Mouse (Mus musculus) heart, embryonic 14.5 days (tissue): ENCODE data around the gene Zbtb5. TPM values are rescaled to one million over a fixed set of nuclear protein-coding genes. Genes with fewer than 3 reads are reported as not detected.
A peak's percentile ranks its signal among the peaks of the same experiment; 100 is the strongest.
"Not testable (repeated sequence)": the region's sequence is repeated elsewhere in the genome, so short reads cannot be mapped to it uniquely, and the experiment has no call there.

Experiments
- ATAC-seq: fragments of 200-750 bp; cut with Nextera tagmentation; 2 replicates; pipeline ENCODE4 v1.8.0; 2017; ENCODE audit warnings: low read depth, moderate TSS enrichment; ENCODE audit not compliant: insufficient number of reproducible peaks, insufficient read depth, low FRiP score
- H3K27ac ChIP-seq, 2 experiments: fragments of 200-500 bp in 1 of 2; fragments of 300-500 bp in 1 of 2; sonication (generic) in 1 of 2; replicated peaks in 1 of 2; 2 replicates each; pipeline ENCODE4 v1.5.1; 2012 to 2014; ENCODE audit warnings: low read depth in 2 of 2, low read length in 2 of 2, control low read depth in 1 of 2, mild to moderate bottlenecking in 1 of 2, mixed read lengths in 1 of 2; ENCODE audit not compliant: control insufficient read depth in 1 of 2, insufficient read depth in 1 of 2
- H3K27me3 ChIP-seq: fragments of 300-500 bp; sonication (generic); 2 replicates; pipeline ENCODE4 v1.6.1; 2014; ENCODE audit warnings: mild to moderate bottlenecking, low read length, control low read depth; ENCODE audit not compliant: control insufficient read depth, insufficient read depth
- H3K36me3 ChIP-seq: fragments of 300-500 bp; sonication (generic); 2 replicates; pipeline ENCODE4 v1.6.1; 2014; ENCODE audit warnings: mild to moderate bottlenecking, control low read depth, low read length, mixed read lengths; ENCODE audit not compliant: control insufficient read depth, insufficient read depth
- H3K4me1 ChIP-seq, 2 experiments: fragments of 200-500 bp in 1 of 2; fragments of 300-500 bp in 1 of 2; sonication (generic) in 1 of 2; 2 replicates each; pipeline ENCODE4 v1.6.1; 2012 to 2014; ENCODE audit warnings: low read length in 2 of 2, control low read depth in 1 of 2, mixed read lengths in 1 of 2; ENCODE audit not compliant: control insufficient read depth in 2 of 2, insufficient read depth in 2 of 2
- H3K4me2 ChIP-seq: fragments of 300-500 bp; sonication (generic); 2 replicates; pipeline ENCODE4 v1.6.1; 2014; ENCODE audit warnings: mild to moderate bottlenecking, low read length
- H3K4me3 ChIP-seq, 2 experiments: fragments of 200-500 bp in 1 of 2; fragments of 300-500 bp in 1 of 2; sonication (generic) in 1 of 2; 2 replicates each; pipeline ENCODE4 v1.5.1; 2012 to 2014; ENCODE audit warnings: low read length in 2 of 2, mild to moderate bottlenecking in 2 of 2, control low read depth in 1 of 2, low read depth in 1 of 2, moderate library complexity in 1 of 2; ENCODE audit not compliant: control insufficient read depth in 1 of 2, insufficient read depth in 1 of 2
- H3K9ac ChIP-seq: fragments of 300-500 bp; sonication (generic); 2 replicates; pipeline ENCODE4 v1.6.1; 2014; ENCODE audit warnings: mild to moderate bottlenecking, low read length
- H3K9me3 ChIP-seq: fragments of 300-500 bp; sonication (generic); 2 replicates; pipeline ENCODE4 v1.6.1; 2016; ENCODE audit warnings: low read length, control low read depth; ENCODE audit not compliant: control insufficient read depth
- WGBS: fragments of 180-500 bp; shearing (Covaris S2); extraction: QIAGEN DNeasy Blood & Tissue Kit; methylation state at CpG from one replicate; pipeline ENCODE4 v1.1.7; 2014; 5-methylcytosine and 5-hydroxymethylcytosine counted together
- polyA plus RNA-seq: library from polyadenylated mRNA; unstranded; fragments of >200 nt; fragmentation: Nextera tagmentation; extraction: Ambion mirVana; gene quantifications from 2 replicates; pipeline ENCODE4 v1.2.1, GENCODE M21; 2014

The Zbtb5 gene
- polyA plus RNA-seq, 1 experiment from 2014 or later = 17.2 TPM

GRCm38 (mm10) chr4:45039546-45039945 lies 27.3 kb upstream of the Zbtb5 start:
- ATAC-seq, H3K9me3 ChIP-seq, H3K9ac ChIP-seq, H3K27ac ChIP-seq, H3K4me2 ChIP-seq, H3K27me3 ChIP-seq, H3K4me3 ChIP-seq: not testable (repeated sequence)
- WGBS = 94% methylated on average over 7 of the region's 7 CpGs
- Histone ChIP-seq H3K36me3 (peaks cover 71% of the 10 kb centered on the region), H3K4me1 (peaks cover 29% of the 10 kb centered on the region in 2 experiments)

- Histone ChIP-seq H3K36me3 (peaks cover 70% of the 10 kb centered on the region), H3K4me1 (peaks cover 29 to 30% of the 10 kb centered on the region in 2 experiments), H3K27ac (peak overlapping the region; percentile 99), H3K9ac (peak overlapping the region; percentile 49; the same call in 1 of the 2 replicates)
- not testable (repeated sequence) for H3K4me2 ChIP-seq, H3K9me3 ChIP-seq, ATAC-seq, H3K4me3 ChIP-seq, H3K27me3 ChIP-seq
- WGBS = 45% methylated on average over 8 of the region's 8 CpGs
Measured at GRCm38 (mm10) chr4:45038879-45039278, 26.7 kb upstream of the Zbtb5 start.

- H3K9ac ChIP-seq = peak overlapping the region; percentile 52; the same call in 1 of the 2 replicates
Measured at GRCm38 (mm10) chr4:45037455-45038410, 25.5 kb upstream of the Zbtb5 start.

GRCm38 (mm10) chr4:45036571-45036970 lies 24.4 kb upstream of the Zbtb5 start:
- WGBS = 83% methylated on average over 5 of the region's 5 CpGs
- Histone ChIP-seq H3K4me2 (no peak overlapping the region), H3K4me1 (peaks cover 29 to 30% of the 10 kb centered on the region in 2 experiments), H3K36me3 (peaks cover 74% of the 10 kb centered on the region), H3K4me3 (no peak overlapping the region), H3K27ac (peak overlapping the region in 1 of 2 experiments; percentile 99; a peak in 2 of 4 replicates), H3K9me3 (no peaks in the 10 kb centered on the region), H3K9ac (no peak overlapping the region), H3K27me3 (no peaks in the 10 kb centered on the region)
- ATAC-seq = no peak

More at GRCm38 (mm10) chr4:45037455-45038410, 25.5 kb upstream of the Zbtb5 start:
- WGBS = 32% methylated on average over 13 of the region's 13 CpGs
- no peaks in the 10 kb centered on the region for H3K27me3 ChIP-seq
- peak; percentile 72 for ATAC-seq
- no peaks in the 10 kb centered on the region for H3K9me3 ChIP-seq
- H3K27ac ChIP-seq = peak overlapping the region; percentile 83 to 99
- peak overlapping the region; percentile 41 for H3K4me2 ChIP-seq
- H3K4me1 ChIP-seq = peaks cover 29 to 30% of the 10 kb centered on the region in 2 experiments
- H3K4me3 ChIP-seq = no peak overlapping the region
- H3K36me3 ChIP-seq = peaks cover 70% of the 10 kb centered on the region

GRCm38 (mm10) chr4:45036048-45036447 lies 23.8 kb upstream of the Zbtb5 start:
- 0 out of 4 replicates have a peak overlapping the region, but pooled peaks of 1 of the 2 experiments have one; percentile 58 for H3K27ac ChIP-seq
- H3K9me3 ChIP-seq = no peaks in the 10 kb centered on the region
- H3K27me3 ChIP-seq = no peaks in the 10 kb centered on the region
- H3K9ac ChIP-seq = peak overlapping the region; percentile 54; the same call in 1 of the 2 replicates
- WGBS = 90% methylated on average over 10 of the region's 10 CpGs
- no peak overlapping the region for H3K4me2 ChIP-seq
- peaks cover 74% of the 10 kb centered on the region for H3K36me3 ChIP-seq
- ATAC-seq = no peak
- H3K4me3 ChIP-seq = no peak overlapping the region
- peaks cover 29 to 30% of the 10 kb centered on the region in 2 experiments for H3K4me1 ChIP-seq

GRCm38 (mm10) chr4:45034693-45035628 lies 22.7 kb upstream of the Zbtb5 start:
- ATAC-seq = no peak
- Histone ChIP-seq H3K36me3 (peaks cover 74% of the 10 kb centered on the region), H3K9me3 (no peaks in the 10 kb centered on the region), H3K4me3 (no peak overlapping the region), H3K27ac (peak overlapping the region in 1 of 2 experiments; percentile 58; a peak in 2 of 4 replicates), H3K4me1 (peaks cover 29 to 30% of the 10 kb centered on the region in 2 experiments), H3K27me3 (no peaks in the 10 kb centered on the region), H3K9ac (peak overlapping the region; percentile 54), H3K4me2 (no peak overlapping the region)
- 72% methylated on average over 16 of the region's 16 CpGs for WGBS

GRCm38 (mm10) chr4:45032586-45032985 lies 20.4 kb upstream of the Zbtb5 start:
- H3K27ac ChIP-seq = no peak overlapping the region
- WGBS = 82% methylated on average over 9 of the region's 9 CpGs
- no peaks in the 10 kb centered on the region for H3K9me3 ChIP-seq
- H3K36me3 ChIP-seq = peaks cover 93% of the 10 kb centered on the region
- no peak overlapping the region for H3K9ac ChIP-seq
- peaks cover 27% of the 10 kb centered on the region in 2 experiments for H3K4me1 ChIP-seq
- H3K4me2 ChIP-seq = no peak overlapping the region
- no peaks in the 10 kb centered on the region for H3K27me3 ChIP-seq
- no peak overlapping the region for H3K4me3 ChIP-seq
- no peak for ATAC-seq
